Mouse (Mus musculus) lung, embryonic 14.5 days (tissue): ENCODE measurements around the gene Amdhd1. TPM values are rescaled to one million over a fixed set of nuclear protein-coding genes. Genes with fewer than 3 reads are reported as not detected.
"Not testable (repeated sequence)": the region's sequence is repeated elsewhere in the genome, so short reads cannot be mapped to it uniquely, and the experiment has no call there.

ENCODE experiments used
- ATAC-seq: fragments of 200-750 bp; cut with Nextera tagmentation; 2 replicates; pipeline ENCODE4 v1.8.0; 2017; ENCODE audit warnings: mild to moderate bottlenecking, moderate TSS enrichment, moderate library complexity; ENCODE audit not compliant: insufficient read depth
- DNase-seq: peaks from one replicate; pipeline ENCODE4 v3.0.0-alpha.2; 2015
- H3K27ac ChIP-seq: fragments of 300-500 bp; sonication (generic); 2 replicates; pipeline ENCODE4 v1.5.1; 2014; ENCODE audit warnings: low read depth, mild to moderate bottlenecking, moderate library complexity
- H3K27me3 ChIP-seq: fragments of 300-500 bp; sonication (generic); 2 replicates; pipeline ENCODE4 v1.6.1; 2014; ENCODE audit warnings: low read length, control low read depth; ENCODE audit not compliant: insufficient read depth
- H3K36me3 ChIP-seq: fragments of 300-500 bp; sonication (generic); 2 replicates; pipeline ENCODE4 v1.6.1; 2014; ENCODE audit warnings: control low read depth; ENCODE audit not compliant: insufficient read depth
- H3K4me1 ChIP-seq: fragments of 300-500 bp; sonication (generic); 2 replicates; pipeline ENCODE4 v1.6.1; 2014; ENCODE audit warnings: antibody characterized with exemption, control low read depth; ENCODE audit not compliant: insufficient read depth
- H3K4me2 ChIP-seq: fragments of 300-500 bp; sonication (generic); 2 replicates; pipeline ENCODE4 v1.6.1; 2014; ENCODE audit warnings: mild to moderate bottlenecking
- H3K4me3 ChIP-seq: fragments of 300-500 bp; sonication (generic); 2 replicates; pipeline ENCODE4 v1.5.1; 2014; ENCODE audit warnings: low read depth, low read length
- H3K9ac ChIP-seq: fragments of 300-500 bp; sonication (generic); 2 replicates; pipeline ENCODE4 v1.6.1; 2014
- H3K9me3 ChIP-seq: fragments of 300-500 bp; sonication (generic); 2 replicates; pipeline ENCODE4 v1.6.1; 2016; ENCODE audit warnings: low read depth, low read length, control low read depth
- CTCF ChIP-seq: IDR thresholded peaks from 2 replicates; pipeline ENCODE4 v1.5.1; 2016; ENCODE audit warnings: antibody characterized with exemption, low read depth
- WGBS: fragments of 180-500 bp; shearing (Covaris S2); extraction: QIAGEN DNeasy Blood & Tissue Kit; methylation state at CpG from one replicate; pipeline ENCODE4 v1.1.7; 2014; 5-methylcytosine and 5-hydroxymethylcytosine counted together
- polyA plus RNA-seq: library from polyadenylated mRNA; unstranded; fragments of >200 nt; fragmentation: Nextera tagmentation; extraction: Ambion mirVana; gene quantifications from 2 replicates; pipeline ENCODE4 v1.2.1, GENCODE M21; 2014

The Amdhd1 gene
- polyA plus RNA-seq, 1 experiment from 2014 or later = 0.41 TPM

DNA sequence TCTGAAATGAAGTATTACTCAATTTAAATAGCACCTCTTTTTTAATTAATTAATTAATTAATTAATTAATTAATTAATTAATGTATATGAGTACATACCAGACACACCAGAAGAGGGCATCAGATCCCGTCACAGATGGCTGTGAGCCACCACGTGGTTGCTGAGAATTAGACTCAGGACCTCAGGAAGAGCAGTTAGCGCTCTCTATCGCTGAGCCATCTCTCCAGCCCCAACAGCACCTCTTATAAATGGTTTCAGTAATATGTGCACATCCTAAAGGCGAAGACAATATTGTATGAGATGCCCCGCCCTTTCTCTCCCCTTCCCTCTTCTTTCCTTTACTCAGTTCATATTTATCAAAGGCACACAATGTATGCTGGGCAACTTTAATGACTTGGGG is 28.8 kb upstream of the Amdhd1 start:
- no peaks in the 10 kb centered on the region for H3K4me1 ChIP-seq
- no peak for ATAC-seq

DNA sequence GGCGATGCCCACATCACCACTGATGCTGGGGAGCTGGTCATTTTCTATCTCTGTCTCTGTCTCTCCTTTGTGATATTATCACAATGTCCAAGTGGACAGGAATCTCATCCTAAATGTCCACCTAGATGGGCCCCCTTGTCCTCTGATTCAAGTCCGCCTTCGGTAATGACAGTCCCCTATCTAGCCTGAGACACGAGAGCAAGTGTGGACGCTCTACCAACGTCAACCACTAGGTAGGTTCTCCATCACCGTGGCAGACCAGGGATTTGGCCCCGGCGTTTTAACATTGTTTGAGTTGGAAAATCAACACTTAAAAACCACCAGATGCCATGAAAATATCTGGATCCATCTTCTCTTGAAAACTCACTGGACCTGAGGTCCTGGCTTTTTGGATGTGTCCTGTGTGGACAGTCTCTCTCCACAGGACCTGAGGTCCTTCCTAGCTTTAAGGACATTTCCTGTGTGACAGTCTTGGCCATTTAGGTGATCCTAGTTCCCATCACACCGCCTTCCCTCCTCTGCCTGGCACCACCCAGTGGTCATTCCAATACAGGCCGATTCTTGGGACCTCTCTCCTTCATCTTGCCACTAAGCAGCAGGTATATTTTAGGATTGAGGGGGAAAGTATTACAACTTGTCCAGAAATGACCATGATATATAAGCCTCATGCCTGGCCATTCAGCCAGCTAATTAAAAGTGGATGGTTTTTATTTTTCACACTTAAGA is 28.2 kb upstream of the Amdhd1 start:
- no peaks in the 10 kb centered on the region for H3K27me3 ChIP-seq
- no peak overlapping the region for H3K27ac ChIP-seq
- H3K4me3 ChIP-seq = no peak overlapping the region
- ATAC-seq = no peak
- DNase-seq = no peak
- 85% methylated on average over 11 of the region's 11 CpGs for WGBS
- H3K9ac ChIP-seq = no peak overlapping the region
- no peak overlapping the region for H3K4me2 ChIP-seq
- no peaks in the 10 kb centered on the region for H3K9me3 ChIP-seq
- TF ChIP-seq CTCF = peak; percentile 21
- H3K4me1 ChIP-seq = no peaks in the 10 kb centered on the region
- no peaks in the 10 kb centered on the region for H3K36me3 ChIP-seq

More for the DNA sequence above, 28.8 kb upstream of the Amdhd1 start:
- Histone ChIP-seq H3K9me3 (no peaks in the 10 kb centered on the region), H3K27me3 (no peaks in the 10 kb centered on the region), H3K4me2 (no peak overlapping the region), H3K9ac (no peak overlapping the region), H3K27ac (no peak overlapping the region), H3K36me3 (no peaks in the 10 kb centered on the region), H3K4me3 (no peak overlapping the region)
- WGBS = 80% methylated on average over 6 of the region's 6 CpGs
- no peak for TF ChIP-seq CTCF
- DNase-seq = no peak

DNA sequence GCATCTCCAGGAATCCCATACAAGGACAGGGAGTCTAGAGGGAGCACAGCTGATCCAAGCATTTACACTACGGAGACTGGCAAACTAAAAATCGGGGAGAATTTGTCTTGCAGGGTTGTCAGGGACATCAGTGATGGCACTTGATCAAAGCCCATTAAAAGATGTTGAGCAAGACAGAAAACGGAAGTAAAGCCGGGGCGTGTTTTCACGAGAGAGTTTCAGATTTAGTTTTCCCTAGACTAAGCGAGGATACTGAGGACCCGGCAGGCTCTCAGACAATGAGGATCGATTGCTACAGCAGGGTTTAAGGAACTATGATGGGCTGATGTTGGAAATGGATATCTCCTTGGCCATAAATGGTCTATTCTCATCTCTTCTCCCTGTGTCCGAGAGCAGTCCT is 27.2 kb upstream of the Amdhd1 start:
- no peak for ATAC-seq
- WGBS = 71% methylated on average over 10 of the region's 10 CpGs
- no peak for DNase-seq
- TF ChIP-seq CTCF = no peak
- Histone ChIP-seq H3K9ac (no peak overlapping the region), H3K9me3 (no peaks in the 10 kb centered on the region), H3K27me3 (no peaks in the 10 kb centered on the region), H3K4me1 (no peaks in the 10 kb centered on the region), H3K27ac (no peak overlapping the region), H3K4me2 (no peak overlapping the region), H3K36me3 (no peaks in the 10 kb centered on the region), H3K4me3 (no peak overlapping the region)

DNA sequence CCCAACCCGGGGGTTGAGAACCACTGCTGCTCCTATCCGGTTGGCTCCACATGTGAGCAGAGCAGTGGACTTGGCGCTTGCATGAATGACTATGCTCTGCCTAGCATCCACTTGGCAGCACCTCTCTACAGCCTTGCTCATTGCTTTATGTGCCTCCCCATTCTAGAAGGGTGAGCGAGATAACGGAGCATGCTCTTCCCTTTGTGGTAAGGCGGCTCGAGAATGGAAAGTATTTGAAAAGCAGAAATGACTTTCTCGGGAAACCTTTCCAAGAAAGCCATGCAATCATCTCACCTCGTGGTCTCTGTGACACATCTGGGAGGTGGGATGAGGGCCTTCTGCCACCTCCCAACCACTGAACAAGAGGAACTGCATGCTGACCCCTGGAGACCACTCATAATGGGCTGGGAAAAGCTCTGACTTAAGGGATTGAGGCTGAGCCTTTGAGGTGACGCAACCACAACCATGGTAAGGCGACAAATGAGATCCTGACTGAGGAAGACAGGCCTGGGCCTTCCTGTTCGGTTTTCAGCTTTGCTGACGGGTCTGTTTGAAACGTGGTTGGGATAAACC is 24.8 kb upstream of the Amdhd1 start:
- Histone ChIP-seq H3K36me3 (no peaks in the 10 kb centered on the region), H3K27me3 (no peaks in the 10 kb centered on the region), H3K9me3 (no peaks in the 10 kb centered on the region), H3K4me2 (no peak overlapping the region), H3K27ac (no peak overlapping the region), H3K9ac (no peak overlapping the region), H3K4me3 (no peak overlapping the region), H3K4me1 (no peaks in the 10 kb centered on the region)
- ATAC-seq (no peak), DNase-seq (no peak)
- 75% methylated on average over 14 of the region's 14 CpGs for WGBS
- no peak for TF ChIP-seq CTCF

DNA sequence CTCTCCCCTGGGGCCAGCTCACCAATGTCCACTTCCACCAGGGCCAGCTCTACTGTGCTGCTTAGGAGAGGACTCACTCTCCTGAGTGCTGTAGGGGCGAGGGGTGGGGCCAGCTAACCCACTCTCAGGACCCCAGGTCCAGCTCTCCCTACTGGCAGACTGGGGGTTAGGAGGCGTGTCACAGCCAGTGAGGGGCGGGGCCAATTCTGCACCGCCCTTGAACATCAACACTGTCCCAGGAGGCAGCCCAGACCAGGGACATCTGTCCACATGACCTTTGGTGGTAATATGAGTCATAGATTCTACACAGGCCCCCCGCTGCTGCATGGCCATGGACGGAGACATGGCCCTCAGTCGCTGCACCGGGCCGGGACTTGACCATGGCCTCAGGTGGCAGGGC is 20.0 kb upstream of the Amdhd1 start:
- H3K9ac ChIP-seq = no peak overlapping the region
- no peaks in the 10 kb centered on the region for H3K4me1 ChIP-seq
- 42% methylated on average over 9 of the region's 9 CpGs for WGBS
- no peak overlapping the region for H3K4me2 ChIP-seq
- H3K36me3 ChIP-seq = no peaks in the 10 kb centered on the region
- H3K4me3 ChIP-seq = no peak overlapping the region
- H3K27ac ChIP-seq = no peak overlapping the region
- TF ChIP-seq CTCF = no peak
- DNase-seq = no peak
- H3K27me3 ChIP-seq = no peaks in the 10 kb centered on the region
- H3K9me3 ChIP-seq = no peaks in the 10 kb centered on the region
- peak; percentile 17; the same call in 1 of the 2 replicates for ATAC-seq

DNA sequence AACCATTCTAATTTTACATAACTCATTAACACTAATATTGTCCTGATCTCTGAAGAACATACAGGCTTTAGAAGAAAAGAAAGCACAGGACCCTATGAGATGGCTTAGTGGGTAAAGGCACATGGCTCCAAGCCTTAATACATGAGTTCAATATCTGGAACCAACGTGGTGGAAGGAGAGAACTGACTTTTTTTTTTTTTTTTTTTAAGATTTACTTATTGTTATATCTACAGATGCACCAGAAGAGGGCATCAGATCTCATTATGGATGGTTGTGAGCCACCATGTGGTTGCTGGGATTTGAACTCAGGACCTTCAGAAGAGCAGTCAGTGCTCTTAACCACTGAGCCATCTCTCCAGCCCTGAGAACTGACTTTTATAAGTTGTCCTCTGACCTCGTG is 18.1 kb upstream of the Amdhd1 start:
- H3K4me3 ChIP-seq, H3K4me1 ChIP-seq, H3K27me3 ChIP-seq, DNase-seq, H3K27ac ChIP-seq, H3K36me3 ChIP-seq, ATAC-seq, H3K9ac ChIP-seq, H3K9me3 ChIP-seq, H3K4me2 ChIP-seq: not testable (repeated sequence)
- 77% methylated on average over 2 of the region's 2 CpGs for WGBS

DNA sequence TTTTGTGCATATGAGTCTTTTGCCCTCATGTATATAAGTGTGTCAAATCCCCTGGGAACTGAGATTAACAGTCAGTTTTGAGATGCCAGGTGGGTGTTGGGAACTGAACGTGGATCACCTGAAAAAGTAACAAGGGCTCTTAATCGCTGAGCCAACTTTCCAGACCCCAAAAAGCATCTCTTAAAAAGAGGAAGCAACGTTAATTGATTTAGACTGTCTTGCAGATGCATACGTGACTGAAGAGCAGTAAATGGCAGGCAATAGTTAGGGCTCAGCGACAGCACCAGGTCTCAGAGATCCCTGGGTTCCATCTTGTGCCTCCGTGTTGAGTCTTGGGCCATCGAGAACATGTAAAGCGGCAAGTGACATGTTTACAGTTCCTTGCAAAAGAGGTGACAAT is 12.8 kb upstream of the Amdhd1 start:
- Histone ChIP-seq H3K4me2 (no peak overlapping the region), H3K27ac (no peak overlapping the region), H3K4me3 (no peak overlapping the region), H3K4me1 (no peaks in the 10 kb centered on the region), H3K9me3 (no peaks in the 10 kb centered on the region), H3K9ac (no peak overlapping the region), H3K27me3 (no peaks in the 10 kb centered on the region), H3K36me3 (no peaks in the 10 kb centered on the region)
- ATAC-seq = no peak
- WGBS = 80% methylated on average over 8 of the region's 8 CpGs
- no peak for DNase-seq
- TF ChIP-seq CTCF = no peak
